Mouse (Mus musculus) cerebellum, adult 11 months (tissue): ENCODE measurements around the gene Ddx49.

ENCODE experiments used
- DNase-seq: peaks from one replicate; pipeline ENCODE4 v3.0.0; 2022

Ddx49 gene

GRCm38 (mm10) chr8:70302358-70302890, at the start of gene Ddx49, which contains the start of gene Cope:
Ddx49 (minus strand) TSS chr8:70302489.
Cope (plus strand) TSS chr8:70302518.
- DNase-seq, result peak; percentile 90

- DNase-seq, result no peak
These were observed 49.7 kb upstream of the Ddx49 start for GRCm38 (mm10) chr8:70352000-70352384.

GRCm38 (mm10) chr8:70351035-70351999, 49.0 kb upstream of the Ddx49 start:
- no peak for DNase-seq

- DNase-seq, result no peak
These were observed 45.7 kb upstream of the Ddx49 start for GRCm38 (mm10) chr8:70347860-70348420.

GRCm38 (mm10) chr8:70347443-70347842, 45.2 kb upstream of the Ddx49 start:
- no peak for DNase-seq

- no peak for DNase-seq
These were observed 42.0 kb upstream of the Ddx49 start for GRCm38 (mm10) chr8:70344279-70344678.

GRCm38 (mm10) chr8:70343696-70344095, 41.4 kb upstream of the Ddx49 start:
- DNase-seq, result peak; percentile 51

GRCm38 (mm10) chr8:70343076-70343475, 40.8 kb upstream of the Ddx49 start:
- no peak for DNase-seq

GRCm38 (mm10) chr8:70342007-70342406, 39.7 kb upstream of the Ddx49 start:
- peak; percentile 63 for DNase-seq

GRCm38 (mm10) chr8:70340659-70341058, 38.4 kb upstream of the Ddx49 start:
- DNase-seq, result peak; percentile 52

- no peak for DNase-seq
These were observed 36.6 kb upstream of the Ddx49 start for GRCm38 (mm10) chr8:70338931-70339330.

- DNase-seq, result no peak
These were observed 30.6 kb upstream of the Ddx49 start for GRCm38 (mm10) chr8:70332878-70333202.

GRCm38 (mm10) chr8:70332070-70332877, 30.0 kb upstream of the Ddx49 start:
- DNase-seq, result peak; percentile 83

- no peak for DNase-seq
These were observed 29.2 kb upstream of the Ddx49 start for GRCm38 (mm10) chr8:70331526-70331925.

- DNase-seq, result peak; percentile 47
These were observed 28.6 kb upstream of the Ddx49 start for GRCm38 (mm10) chr8:70330741-70331364.

GRCm38 (mm10) chr8:70329835-70330740, 27.8 kb upstream of the Ddx49 start:
- DNase-seq, result no peak

GRCm38 (mm10) chr8:70329124-70329834, 27.0 kb upstream of the Ddx49 start, which contains the start of gene Gdf1:
Gdf1 (plus strand) TSS chr8:70329817.
- DNase-seq, result no peak

GRCm38 (mm10) chr8:70327512-70327911, 25.2 kb upstream of the Ddx49 start:
- DNase-seq, result no peak

- DNase-seq, result no peak
These were observed 21.4 kb upstream of the Ddx49 start for GRCm38 (mm10) chr8:70323716-70324115.

- DNase-seq, result no peak
These were observed 15.6 kb upstream of the Ddx49 start for GRCm38 (mm10) chr8:70317872-70318271.
